In the genomic region with DNA sequence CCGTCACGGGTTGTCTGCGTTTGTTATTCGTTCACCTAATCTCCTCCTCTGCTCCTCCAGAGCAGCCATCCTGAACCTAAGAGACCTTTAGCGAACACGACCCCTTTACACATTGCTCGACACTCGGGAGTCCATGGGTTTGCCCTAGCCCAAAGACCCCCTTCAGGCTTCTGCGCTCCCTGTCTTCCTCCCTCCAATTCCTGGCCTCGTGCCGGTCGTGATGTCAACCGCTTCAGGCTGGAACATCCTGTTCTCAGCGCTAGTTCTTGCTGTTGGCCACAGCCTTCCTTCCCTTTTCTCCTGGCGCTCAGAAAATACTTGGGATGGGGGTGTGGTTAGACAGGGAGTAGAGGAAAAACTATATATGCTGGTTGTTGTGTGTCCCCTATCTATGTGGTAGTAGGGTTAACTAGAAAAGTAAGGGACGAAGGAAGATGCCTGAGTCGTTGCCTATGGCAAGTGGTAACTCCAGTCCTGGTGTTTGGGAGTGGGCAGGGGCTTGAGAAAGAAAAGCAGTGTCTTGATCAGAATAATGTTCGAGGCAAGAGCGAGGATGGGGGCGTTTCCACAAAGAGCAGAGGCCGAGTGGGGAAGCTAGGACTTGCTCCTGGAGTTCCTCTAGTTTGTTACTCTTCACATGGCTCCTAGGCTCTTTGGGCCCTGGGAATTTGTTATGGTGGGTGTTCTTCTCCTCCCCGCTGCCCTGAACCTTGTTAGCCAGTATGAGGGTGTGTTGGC, we compare ENCODE assay signal across 8 mouse cellular contexts. TPM values are rescaled to one million over a fixed set of nuclear protein-coding genes. Genes with fewer than 3 reads are reported as not detected.
DNase-seq lines count a peak whose midpoint lies in the region; ATAC-seq and TF ChIP-seq lines count a peak whose summit lies in the region.

No protein-coding gene starts in this region.

- H3K27me3 ChIP-seq in hindbrain, embryonic 13.5 days: 0 out of 2 replicates have a peak, but pooled peaks cover 2% of the 10 kb centered on the region
- no peaks in the 10 kb centered on the region for H3K27me3 ChIP-seq in limb, embryonic 10.5 days (ENCODE audit: low read depth, poor library complexity, severe bottlenecking)
- 0 out of 2 replicates have a peak, but pooled peaks cover 2% of the 10 kb centered on the region for H3K27me3 ChIP-seq in midbrain, embryonic 11.5 days (ENCODE audit: control insufficient read depth, insufficient read depth, low read length)
- H3K27me3 ChIP-seq in stomach, postnatal 0 days (ENCODE audit: control insufficient read depth, insufficient read depth, low read length): no peaks in the 10 kb centered on the region

- peaks cover 46% of the 10 kb centered on the region for H3K4me1 ChIP-seq in bone marrow macrophage, adult 2 months (ENCODE audit: control insufficient read depth, insufficient read depth, low read length)
- peaks cover 64% of the 10 kb centered on the region for H3K4me1 ChIP-seq in hindbrain, embryonic 13.5 days (replicated peaks)
- peaks cover 61% of the 10 kb centered on the region for H3K4me1 ChIP-seq in limb, embryonic 10.5 days
- peaks cover 48% of the 10 kb centered on the region for H3K4me1 ChIP-seq in midbrain, embryonic 11.5 days (ENCODE audit: control insufficient read depth, insufficient read depth, low read length)
- peaks cover 8% of the 10 kb centered on the region for H3K4me1 ChIP-seq in stomach, postnatal 0 days (replicated peaks; ENCODE audit: control insufficient read depth, insufficient read depth)

- TF ChIP-seq CTCF in bone marrow macrophage, adult 2 months (IDR thresholded peaks at IDR 0.05; ENCODE audit: low read depth, low read length): no peak
- no peak for TF ChIP-seq CTCF in stomach, postnatal 0 days (IDR thresholded peaks at IDR 0.05; ENCODE audit: low read depth)

- peak overlapping the region; percentile 97 for H3K4me2 ChIP-seq in hindbrain, embryonic 13.5 days
- peak overlapping the region; percentile 95 for H3K4me2 ChIP-seq in midbrain, embryonic 11.5 days
- H3K4me2 ChIP-seq in stomach, postnatal 0 days (replicated peaks; ENCODE audit: low read depth): peak overlapping the region; percentile 70

- peak overlapping the region; percentile 75 for H3K9ac ChIP-seq in hindbrain, embryonic 13.5 days
- H3K9ac ChIP-seq in midbrain, embryonic 11.5 days (ENCODE audit: low read length): peak overlapping the region; percentile 69
- peak overlapping the region; percentile 77 for H3K9ac ChIP-seq in stomach, postnatal 0 days (ENCODE audit: low read length)

- peak; percentile 51 for DNase-seq in embryo, embryonic 10.5 days (ENCODE audit: low spot score)
- no peak for DNase-seq in embryo, embryonic 9.5 days (ENCODE audit: extremely low spot score)
- peak; percentile 97 for DNase-seq in gastrocnemius, adult 18-20 months (ENCODE audit: low spot score)
- no peak for DNase-seq in limb, embryonic 10.5 days (ENCODE audit: low spot score)
- no peak for DNase-seq in midbrain, embryonic 11.5 days (ENCODE audit: low spot score, missing footprints)
- peak; percentile 72 for DNase-seq in stomach, postnatal 0 days (ENCODE audit: low spot score)

- ATAC-seq in hindbrain, embryonic 13.5 days (ENCODE audit: low FRiP score): no peak
- ATAC-seq in midbrain, embryonic 11.5 days (ENCODE audit: low FRiP score): no peak
- ATAC-seq in stomach, postnatal 0 days (ENCODE audit: low FRiP score, low TSS enrichment): no peak

- H3K4me3 ChIP-seq in bone marrow macrophage, adult 2 months (ENCODE audit: insufficient read depth, low read length): peak overlapping the region; percentile 66
- H3K4me3 ChIP-seq in hindbrain, embryonic 13.5 days: peak overlapping the region; percentile 50
- peak overlapping the region; percentile 65 for H3K4me3 ChIP-seq in limb, embryonic 10.5 days
- H3K4me3 ChIP-seq in midbrain, embryonic 11.5 days (ENCODE audit: low read depth, low read length): peak overlapping the region; percentile 50
- H3K4me3 ChIP-seq in stomach, postnatal 0 days (ENCODE audit: low read depth, low read length): peak overlapping the region; percentile 91

- no peak for TF ChIP-seq POLR2A in bone marrow macrophage, adult 2 months (IDR thresholded peaks at IDR 0.05; ENCODE audit: borderline replicate concordance, low read depth, low read length)

- H3K27ac ChIP-seq in bone marrow macrophage, adult 2 months (ENCODE audit: insufficient read depth, low read depth, low read length): peak overlapping the region; percentile 92
- H3K27ac ChIP-seq in hindbrain, embryonic 13.5 days: peak overlapping the region; percentile 88
- H3K27ac ChIP-seq in limb, embryonic 10.5 days: peak overlapping the region; percentile 86
- H3K27ac ChIP-seq in midbrain, embryonic 11.5 days (ENCODE audit: low read depth, low read length): 0 out of 2 replicates have a peak overlapping the region, but pooled peaks have one; percentile 11
- H3K27ac ChIP-seq in stomach, postnatal 0 days (replicated peaks): peak overlapping the region; percentile 100

- under 1% methylated on average over 22 of the region's 22 CpGs for WGBS in hindbrain, embryonic 13.5 days
- WGBS in limb, embryonic 10.5 days: 2% methylated on average over 22 of the region's 22 CpGs
- whole genome bisulfite sequencing in midbrain, embryonic 11.5 days: under 1% methylated on average over 22 of the region's 22 CpGs
- WGBS in stomach, postnatal 0 days: 2% methylated on average over 22 of the region's 22 CpGs

- H3K9me3 ChIP-seq in hindbrain, embryonic 13.5 days: no peaks in the 10 kb centered on the region
- no peaks in the 10 kb centered on the region for H3K9me3 ChIP-seq in limb, embryonic 10.5 days (replicated peaks)
- H3K9me3 ChIP-seq in midbrain, embryonic 11.5 days (ENCODE audit: control insufficient read depth, low read length): no peaks in the 10 kb centered on the region
- no peaks in the 10 kb centered on the region for H3K9me3 ChIP-seq in stomach, postnatal 0 days (ENCODE audit: control insufficient read depth, low read length)

- TF ChIP-seq EP300 in stomach, postnatal 0 days (optimal IDR thresholded peaks at IDR 0.05): peak; percentile 77

- peaks cover 37% of the 10 kb centered on the region for H3K36me3 ChIP-seq in hindbrain, embryonic 13.5 days
- peaks cover 38% of the 10 kb centered on the region for H3K36me3 ChIP-seq in limb, embryonic 10.5 days
- H3K36me3 ChIP-seq in midbrain, embryonic 11.5 days (ENCODE audit: control insufficient read depth, insufficient read depth, low read length): peaks cover 3% of the 10 kb centered on the region; the same call in 1 of the 2 replicates
- peaks cover 43% of the 10 kb centered on the region for H3K36me3 ChIP-seq in stomach, postnatal 0 days (ENCODE audit: control insufficient read depth, insufficient read depth, low read length)

RNA-seq across cellular contexts. Expression of a gene that starts 4.3 kb away (rescaled TPM):
- 24.7 and 35.9 TPM in 2 replicates for polyA plus RNA-seq in bone marrow macrophage, adult 2 months (2012; ENCODE audit: insufficient read depth, insufficient read length, missing spikeins)
- 10 to 100 TPM; 41.9 to 72.2 TPM for total RNA-seq in gastrocnemius, adult 18-20 months (2021)
- polyA plus RNA-seq in hindbrain, embryonic 13.5 days (2015; fragmentation: Nextera tagmentation; extraction: Ambion mirVana): 7.4 and 9.4 TPM in 2 replicates
- 10.3 and 10.8 TPM in 2 replicates for polyA plus RNA-seq in limb, embryonic 10.5 days (2016; fragmentation: Nextera tagmentation; extraction: Ambion mirVana)
- polyA plus RNA-seq in midbrain, embryonic 11.5 days (2014; fragmentation: Nextera tagmentation; extraction: Ambion mirVana): 6.0 and 7.3 TPM in 2 replicates
- polyA plus RNA-seq in stomach, postnatal 0 days (2015; fragmentation: Nextera tagmentation; extraction: Ambion mirVana): 7.7 and 13.1 TPM in 2 replicates

RNA-seq across cellular contexts. Expression of a gene that starts 11.1 kb away (rescaled TPM):
- polyA plus RNA-seq in bone marrow macrophage, adult 2 months (2012; ENCODE audit: insufficient read depth, insufficient read length, missing spikeins): 76.6 and 79.4 TPM in 2 replicates
- 10 to 100 TPM; 37.4 to 39.3 TPM for total RNA-seq in gastrocnemius, adult 18-20 months (2021)
- polyA plus RNA-seq in hindbrain, embryonic 13.5 days (2015; fragmentation: Nextera tagmentation; extraction: Ambion mirVana): 217 and 227 TPM in 2 replicates
- polyA plus RNA-seq in limb, embryonic 10.5 days (2016; fragmentation: Nextera tagmentation; extraction: Ambion mirVana): 51.1 and 72.1 TPM in 2 replicates
- polyA plus RNA-seq in midbrain, embryonic 11.5 days (2014; fragmentation: Nextera tagmentation; extraction: Ambion mirVana): 72.4 and 73.5 TPM in 2 replicates
- polyA plus RNA-seq in stomach, postnatal 0 days (2015; fragmentation: Nextera tagmentation; extraction: Ambion mirVana): 43.0 and 53.7 TPM in 2 replicates

RNA-seq across cellular contexts. Expression of a gene that starts 20.9 kb away (rescaled TPM):
- polyA plus RNA-seq in bone marrow macrophage, adult 2 months (2012; ENCODE audit: insufficient read depth, insufficient read length, missing spikeins): 0.71 and 0.88 TPM in 2 replicates
- total RNA-seq in gastrocnemius, adult 18-20 months (2021): not detected
- 0.26 and 0.35 TPM in 2 replicates for polyA plus RNA-seq in hindbrain, embryonic 13.5 days (2015; fragmentation: Nextera tagmentation; extraction: Ambion mirVana)
- polyA plus RNA-seq in limb, embryonic 10.5 days (2016; fragmentation: Nextera tagmentation; extraction: Ambion mirVana): 0.53 and 0.90 TPM in 2 replicates
- 0.17 and 0.33 TPM in 2 replicates for polyA plus RNA-seq in midbrain, embryonic 11.5 days (2014; fragmentation: Nextera tagmentation; extraction: Ambion mirVana)
- 0.29 and 0.41 TPM in 2 replicates for polyA plus RNA-seq in stomach, postnatal 0 days (2015; fragmentation: Nextera tagmentation; extraction: Ambion mirVana)

RNA-seq across cellular contexts. Expression of a gene that starts 23.0 kb away (rescaled TPM):
- 0.35 TPM in 1 of 2 replicates, not detected in the other for polyA plus RNA-seq in bone marrow macrophage, adult 2 months (2012; ENCODE audit: insufficient read depth, insufficient read length, missing spikeins)
- not detected for total RNA-seq in gastrocnemius, adult 18-20 months (2021)
- 0.13 and 0.25 TPM in 2 replicates for polyA plus RNA-seq in hindbrain, embryonic 13.5 days (2015; fragmentation: Nextera tagmentation; extraction: Ambion mirVana)
- 0.15 and 0.29 TPM in 2 replicates for polyA plus RNA-seq in limb, embryonic 10.5 days (2016; fragmentation: Nextera tagmentation; extraction: Ambion mirVana)
- polyA plus RNA-seq in midbrain, embryonic 11.5 days (2014; fragmentation: Nextera tagmentation; extraction: Ambion mirVana): 0.11 TPM in 1 of 2 replicates, not detected in the other
- polyA plus RNA-seq in stomach, postnatal 0 days (2015; fragmentation: Nextera tagmentation; extraction: Ambion mirVana): 0.24 and 0.41 TPM in 2 replicates

RNA-seq across cellular contexts. Expression of a gene that starts 26.4 kb away (rescaled TPM):
- not detected in 2 replicates for polyA plus RNA-seq in bone marrow macrophage, adult 2 months (2012; ENCODE audit: insufficient read depth, insufficient read length, missing spikeins)
- not detected for total RNA-seq in gastrocnemius, adult 18-20 months (2021)
- 0.71 and 1.3 TPM in 2 replicates for polyA plus RNA-seq in hindbrain, embryonic 13.5 days (2015; fragmentation: Nextera tagmentation; extraction: Ambion mirVana)
- 0.28 and 0.39 TPM in 2 replicates for polyA plus RNA-seq in limb, embryonic 10.5 days (2016; fragmentation: Nextera tagmentation; extraction: Ambion mirVana)
- 0.15 and 0.74 TPM in 2 replicates for polyA plus RNA-seq in midbrain, embryonic 11.5 days (2014; fragmentation: Nextera tagmentation; extraction: Ambion mirVana)
- polyA plus RNA-seq in stomach, postnatal 0 days (2015; fragmentation: Nextera tagmentation; extraction: Ambion mirVana): 20.2 and 22.5 TPM in 2 replicates

Comparison
In these comparisons a context has a peak if more than half of its experiments do, and no peak if none do; other contexts are left out.
1. DNase-seq: peak in embryo, embryonic 10.5 days (single experiment), gastrocnemius, adult 18-20 months (single experiment) and stomach, postnatal 0 days (single experiment); none in embryo, embryonic 9.5 days (single experiment), limb, embryonic 10.5 days (single experiment) and midbrain, embryonic 11.5 days (single experiment).
2. H3K27ac ChIP-seq: peak in every context shown above with its lines; median percentile 100 in stomach, postnatal 0 days; 92 in bone marrow macrophage, adult 2 months; 88 in hindbrain, embryonic 13.5 days; 86 in limb, embryonic 10.5 days; 11 in midbrain, embryonic 11.5 days.
3. Peak in every context shown above with its lines, with median percentiles within 50 percentile points of each other: H3K4me3 ChIP-seq, H3K4me2 ChIP-seq and H3K9ac ChIP-seq.